Mouse (Mus musculus) erythroblast, adult 5-6 weeks (primary cell): ENCODE measurements around the gene Ints14. TPM values are rescaled to one million over a fixed set of nuclear protein-coding genes. Genes with fewer than 3 reads are reported as not detected.
"Not testable (repeated sequence)": the region's sequence is repeated elsewhere in the genome, so short reads cannot be mapped to it uniquely, and the experiment has no call there.

ENCODE experiments used
- ATAC-seq: replicated peaks from 2 replicates; pipeline ENCODE4 v1.8.0; 2016; ENCODE audit warnings: moderate number of reproducible peaks, mild to moderate bottlenecking, moderate TSS enrichment, inconsistent platforms; ENCODE audit not compliant: poor library complexity, low FRiP score, severe bottlenecking
- total RNA-seq, 2 experiments: library from RNA; stranded (forward) in 1 of 2; stranded (reverse) in 1 of 2; fragments of 150-400 nt in 1 of 2; fragments of 200-764, 138-1000 nt in 1 of 2; gene quantifications; 2 replicates each; pipeline versions ENCODE4 v1.2.3 to v1.2.4; 2015 to 2017; ENCODE audit warnings: low replicate concordance in 2 of 2

Gene Ints14
- total RNA-seq, 2 experiments from 2014 or later, result 7.5 to 10.4 TPM

DNA sequence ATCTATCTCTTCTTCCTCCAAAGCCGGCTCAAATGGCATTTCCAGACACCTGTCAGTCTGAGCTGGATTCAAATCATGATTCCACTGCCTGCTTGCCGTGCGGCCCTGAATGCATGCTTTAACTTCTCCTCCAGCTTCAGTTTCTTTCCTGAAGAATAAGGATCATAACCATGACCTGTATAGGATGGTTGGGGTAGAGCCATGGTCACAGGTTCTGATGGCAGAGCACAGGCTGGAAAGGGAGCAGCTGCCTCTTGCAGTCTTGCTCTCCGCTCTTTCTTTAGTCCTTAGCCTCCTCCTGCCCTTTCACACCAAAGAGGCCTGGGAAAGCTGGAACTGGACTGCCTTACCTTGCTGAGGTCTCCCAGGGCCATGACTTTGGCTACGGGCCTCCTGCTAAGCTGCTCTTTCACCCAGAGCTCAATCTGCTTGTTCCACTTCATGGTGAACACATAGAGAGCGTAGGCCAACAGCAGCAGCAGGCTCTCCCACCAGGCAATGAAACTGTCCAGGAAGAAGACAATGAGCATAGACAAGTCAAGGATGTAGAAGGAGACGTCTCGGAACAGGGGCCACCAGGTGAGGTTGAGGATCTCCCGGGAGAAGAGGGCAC, 13.1 kb upstream of the Ints14 start:
- no peak for ATAC-seq

DNA sequence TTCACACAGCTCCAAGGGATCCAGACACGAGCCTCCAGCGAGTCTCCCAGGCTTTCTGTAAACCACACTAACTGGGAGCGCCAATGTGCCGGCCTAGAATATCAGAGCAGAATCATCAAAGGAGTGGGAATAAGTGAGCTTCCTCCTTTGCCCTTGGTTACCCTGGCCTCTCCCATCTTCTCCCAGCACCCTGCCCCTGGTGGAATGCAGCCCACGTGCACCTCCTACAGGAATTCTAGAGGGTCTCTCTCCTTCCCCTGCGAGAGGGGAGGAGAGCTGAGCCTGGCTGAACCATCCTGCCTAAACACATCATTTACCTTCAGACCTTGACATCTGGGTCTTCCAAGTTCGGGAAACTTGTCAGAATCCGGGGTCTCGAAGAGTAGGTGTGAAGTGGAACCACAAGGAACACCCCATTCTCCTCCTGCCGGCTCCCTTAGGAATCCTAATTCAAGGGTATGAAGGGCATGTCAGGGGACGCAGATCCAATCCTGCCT, 9.5 kb upstream of the Ints14 start, which contains the start of gene Slc24a1:
Gene Slc24a1 (minus strand): TSS at position 447 of the 497 bp plus-strand sequence.
- ATAC-seq, result 0 out of 2 replicates have a peak, but pooled peaks have one; percentile 22

DNA sequence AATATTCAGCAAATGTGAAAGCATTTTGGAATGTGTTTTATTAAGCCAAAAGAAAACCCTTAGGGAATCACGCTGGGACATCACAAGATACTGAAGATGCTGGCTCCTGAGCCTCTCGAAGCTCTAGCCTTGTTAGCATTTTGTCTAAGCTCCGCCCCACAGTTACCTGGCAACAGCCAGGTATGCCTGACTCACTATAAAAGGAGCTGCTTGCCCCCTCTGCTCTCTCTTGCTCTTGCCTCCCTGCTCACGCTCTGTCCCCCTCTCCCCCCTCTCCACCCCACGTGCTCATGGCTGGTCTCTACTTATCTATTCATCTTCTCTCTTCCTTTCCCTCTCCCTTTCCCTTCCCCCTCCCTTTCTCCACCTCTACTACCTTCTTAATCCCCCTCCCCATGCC, 8.7 kb upstream of the Ints14 start:
- no peak for ATAC-seq

DNA sequence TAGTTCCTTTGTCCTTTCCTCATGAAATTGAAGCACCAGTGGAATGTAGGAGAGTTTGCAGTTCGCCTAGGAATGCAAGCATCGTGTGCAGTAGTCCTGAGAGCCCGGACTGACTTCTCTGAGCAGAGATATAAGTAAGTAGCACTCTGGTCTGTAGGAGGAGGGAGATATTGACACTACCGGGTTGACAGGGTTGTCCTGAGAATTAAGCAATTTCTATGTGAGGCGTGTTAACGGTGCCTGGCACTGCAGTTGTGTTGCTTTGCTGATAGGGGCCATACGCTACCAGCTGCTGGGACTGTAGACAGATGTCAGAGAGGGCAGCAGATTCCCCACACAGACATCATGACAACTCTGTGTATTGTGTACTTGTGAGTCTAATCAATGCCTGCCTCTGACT, 7.5 kb upstream of the Ints14 start:
- no peak for ATAC-seq

DNA sequence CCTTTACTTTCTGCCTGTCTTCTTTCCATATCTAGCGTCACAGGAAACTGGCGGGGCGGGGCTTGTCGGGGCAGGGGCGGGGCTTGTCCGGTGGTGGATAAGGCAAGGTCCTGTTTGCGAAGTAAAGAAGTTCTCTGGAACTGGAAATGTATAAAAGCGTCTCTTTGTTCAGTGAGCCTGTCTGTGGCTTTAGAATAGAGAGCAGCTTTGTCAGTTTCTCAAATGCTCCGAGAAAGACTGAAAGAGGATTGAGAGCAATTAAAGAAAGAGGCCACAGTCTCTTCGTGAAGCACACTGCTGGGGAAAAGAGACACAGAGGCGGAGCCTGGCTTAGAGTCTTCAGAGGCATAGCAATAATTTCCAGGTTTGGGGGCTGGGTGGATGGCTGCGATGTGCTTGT, 4.4 kb upstream of the Ints14 start:
- ATAC-seq, result no peak

DNA sequence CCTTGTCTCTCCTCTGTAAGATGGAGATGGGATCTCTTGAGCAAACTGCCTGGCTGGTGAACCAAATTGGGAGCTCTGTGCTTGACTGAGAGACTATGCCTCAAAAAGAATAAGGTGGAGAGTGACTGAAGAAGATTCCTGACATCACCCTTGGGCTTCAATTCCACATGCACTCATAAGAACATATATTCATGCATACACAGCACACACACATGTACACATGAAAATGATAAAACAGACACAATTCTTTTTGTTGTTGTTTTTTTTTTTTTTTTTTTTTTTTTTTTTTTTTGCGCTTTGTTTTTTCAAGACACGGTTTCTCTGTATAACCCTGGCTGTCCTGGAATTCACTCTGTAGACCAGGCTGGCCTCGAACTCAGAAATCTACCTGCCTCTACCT, 3.4 kb upstream of the Ints14 start:
- ATAC-seq, result no peak

DNA sequence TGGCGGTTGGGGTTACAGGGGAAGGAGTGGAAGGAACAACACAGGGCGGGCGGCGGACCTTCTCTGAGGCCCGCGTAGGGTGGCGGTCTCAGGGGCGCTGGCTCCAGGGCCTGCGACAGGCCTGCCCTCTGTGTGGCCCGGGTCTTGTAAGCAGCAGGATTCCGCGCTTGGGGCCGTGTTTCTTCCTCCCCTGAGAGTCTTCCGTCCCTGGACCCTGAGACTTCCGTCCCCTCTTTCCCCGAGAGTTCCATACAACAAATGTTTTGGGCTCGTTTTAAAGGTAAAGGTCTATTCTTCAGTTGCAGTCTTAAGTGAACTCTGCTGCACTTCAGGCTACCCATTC, 244 bp downstream of the Ints14 start:
- peak; percentile 22; the same call in 1 of the 2 replicates for ATAC-seq

DNA sequence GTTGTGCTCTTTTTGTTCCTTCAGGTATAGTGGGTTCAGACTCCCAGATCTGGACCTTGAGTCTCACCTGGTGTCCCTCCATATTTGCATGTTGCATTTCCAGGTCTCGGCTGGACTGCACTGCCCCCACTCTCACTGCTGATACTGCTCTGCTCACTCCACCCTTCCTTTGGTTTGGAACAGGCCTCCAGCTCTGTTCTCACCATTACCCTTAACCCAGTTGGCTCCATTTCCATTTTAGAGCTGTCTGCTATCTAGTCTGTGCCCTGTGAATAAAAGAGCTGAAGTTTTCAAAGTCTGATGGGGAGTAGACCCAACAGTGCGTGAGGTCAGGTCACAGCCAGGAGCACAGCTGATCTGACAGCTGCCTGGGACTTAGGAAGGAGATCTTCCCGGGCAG, 19.8 kb downstream of the Ints14 start:
- ATAC-seq, result no peak

DNA sequence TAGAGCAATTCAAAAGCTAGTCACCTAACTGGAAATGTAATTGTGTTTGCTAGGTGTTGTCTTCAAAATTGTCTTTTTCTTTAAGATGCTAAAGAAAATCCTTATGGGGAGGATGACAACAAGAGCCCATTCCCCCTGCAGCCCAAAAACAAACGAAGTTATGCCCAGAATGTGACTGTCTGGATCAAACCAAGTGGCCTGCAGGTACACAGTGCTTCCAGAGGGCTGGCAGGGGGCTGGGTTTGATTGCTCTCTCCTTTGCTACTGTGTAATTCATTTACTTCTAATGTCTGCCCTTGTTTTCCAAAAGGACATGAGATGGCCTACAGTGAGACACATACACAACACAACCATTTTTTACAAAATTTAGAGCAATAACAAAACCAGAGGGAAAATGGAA, 21.2 kb downstream of the Ints14 start:
- ATAC-seq, result no peak

DNA sequence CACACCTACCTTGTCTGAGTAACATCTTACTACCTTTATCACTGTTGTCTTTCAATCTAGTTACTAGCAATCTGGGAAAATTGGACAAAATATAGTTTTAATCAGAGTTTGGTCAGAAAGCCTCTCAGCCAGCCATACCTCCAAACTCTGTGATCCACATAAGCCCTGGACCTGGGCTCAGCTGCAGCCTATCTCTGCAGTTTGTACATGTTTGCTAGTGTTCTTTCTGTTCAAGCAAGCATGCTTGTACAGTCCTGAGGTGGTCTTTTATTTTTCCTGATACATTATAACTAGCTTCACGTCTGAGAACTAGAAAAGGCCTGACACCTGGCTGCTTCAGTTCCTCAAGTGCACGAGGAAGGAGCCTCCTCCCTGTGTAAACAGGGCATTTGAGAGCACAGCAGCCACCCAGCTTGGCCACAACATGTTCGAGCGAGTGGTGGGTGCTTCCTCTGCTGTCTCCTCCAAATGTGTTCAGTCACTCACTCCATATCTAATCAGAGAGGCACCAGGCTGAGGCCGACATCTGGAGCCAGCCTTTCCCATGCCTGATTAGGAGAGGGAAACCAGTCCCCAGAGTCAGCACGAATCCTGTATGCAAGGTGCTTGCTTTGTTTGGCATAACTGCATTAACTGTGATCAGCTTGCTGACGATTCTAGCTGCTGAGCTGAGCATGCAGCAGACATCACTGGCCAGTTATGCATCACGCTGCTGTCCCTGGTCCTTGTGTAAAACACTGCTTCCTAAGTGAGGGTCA, 24.5 kb downstream of the Ints14 start:
- peak; percentile 78 for ATAC-seq

DNA sequence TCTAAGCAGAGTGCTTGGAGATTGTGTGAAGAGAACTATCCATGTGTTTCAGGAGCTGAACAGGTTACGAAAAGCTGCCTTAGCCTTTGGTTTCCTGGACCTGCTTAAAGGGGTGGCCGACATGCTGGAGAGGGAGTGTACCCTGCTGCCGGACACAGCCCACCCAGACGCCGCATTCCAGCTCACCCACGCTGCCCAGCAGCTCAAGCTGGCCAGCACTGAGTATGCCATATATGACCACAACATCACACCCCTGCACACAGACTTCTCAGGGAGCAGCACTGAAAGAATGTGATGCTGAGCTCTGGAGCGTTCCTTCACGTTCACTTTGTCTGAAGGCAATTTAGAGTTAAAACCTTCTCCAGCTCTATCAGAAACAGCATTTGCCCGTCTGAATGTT, 25.1 kb downstream of the Ints14 start:
- no peak for ATAC-seq

DNA sequence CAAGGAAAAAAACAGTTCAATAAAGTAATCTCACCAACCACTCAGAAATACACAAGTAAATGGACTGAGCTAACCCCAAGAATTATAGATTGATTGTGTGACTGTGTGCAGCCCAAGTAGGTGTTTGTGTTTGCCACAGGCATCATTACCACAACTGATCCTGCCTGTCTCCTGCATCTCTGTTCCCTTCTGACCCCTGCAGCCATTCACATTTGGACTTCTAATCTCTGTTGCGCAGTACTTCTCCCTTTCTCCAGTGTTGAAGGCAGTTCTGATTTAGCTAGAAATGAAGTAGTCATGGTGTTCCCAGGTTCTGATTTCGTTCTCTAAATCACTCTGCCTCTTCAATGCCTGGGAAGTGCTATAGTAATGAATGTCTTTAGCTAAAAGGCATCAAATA, 26.9 kb downstream of the Ints14 start:
- ATAC-seq, result no peak

DNA sequence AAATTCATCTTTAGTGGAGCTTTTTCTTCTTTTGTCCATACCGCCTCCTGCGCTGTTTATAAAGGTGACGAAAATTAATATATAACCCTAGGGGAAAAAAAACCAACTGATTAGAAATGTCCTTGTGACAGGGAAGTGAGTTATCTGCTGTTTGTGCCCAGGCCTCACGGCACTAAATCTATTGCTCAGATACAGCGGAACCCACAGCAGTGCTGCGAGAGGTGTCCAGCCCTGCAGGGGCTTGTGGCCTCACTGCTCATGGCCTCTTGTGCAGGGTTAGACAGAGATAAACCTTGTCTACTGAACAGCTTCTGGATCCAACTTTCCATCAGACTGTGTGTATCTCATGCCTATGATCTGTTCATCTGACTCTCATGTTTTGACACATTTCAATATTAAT, 27.7 kb downstream of the Ints14 start:
- ATAC-seq, result no peak

DNA sequence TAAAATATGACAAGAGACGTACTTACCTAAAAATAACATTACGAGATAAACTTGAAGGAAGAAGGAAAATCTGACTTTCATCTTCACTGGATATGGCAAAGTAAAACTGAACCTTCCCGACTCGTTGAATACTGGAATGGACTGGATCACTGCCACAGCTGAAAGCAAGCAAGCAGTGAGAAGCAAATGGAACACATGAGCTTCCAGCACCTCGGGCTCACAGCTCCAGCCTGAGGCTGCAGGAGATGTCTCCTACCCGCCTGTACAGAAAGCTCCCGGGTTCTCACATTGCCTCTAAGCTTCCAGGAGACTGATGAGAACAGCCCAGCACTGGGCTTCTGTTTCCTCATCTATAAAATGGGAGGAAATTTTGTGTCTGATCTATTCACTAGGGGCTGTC, 29.6 kb downstream of the Ints14 start:
- no peak for ATAC-seq

DNA sequence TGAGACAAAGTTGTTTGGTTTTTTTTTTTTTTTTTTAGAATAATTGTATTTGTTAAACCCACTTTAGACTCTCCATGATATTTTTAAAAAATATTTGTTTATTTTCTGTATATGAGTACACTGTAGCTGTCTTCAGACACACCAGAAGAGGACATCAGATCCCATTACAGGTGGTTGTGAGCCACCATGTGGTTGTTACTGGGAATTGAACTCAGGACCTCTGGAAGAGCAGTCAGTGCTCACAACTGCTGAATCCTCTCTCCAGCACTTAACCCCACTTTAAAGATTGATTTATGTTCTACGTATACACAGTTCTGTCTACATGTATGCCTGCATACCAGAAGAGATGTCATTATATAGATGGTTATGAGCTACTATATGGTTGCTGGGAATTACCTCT, 34.8 kb downstream of the Ints14 start:
- ATAC-seq, result not testable (repeated sequence)

DNA sequence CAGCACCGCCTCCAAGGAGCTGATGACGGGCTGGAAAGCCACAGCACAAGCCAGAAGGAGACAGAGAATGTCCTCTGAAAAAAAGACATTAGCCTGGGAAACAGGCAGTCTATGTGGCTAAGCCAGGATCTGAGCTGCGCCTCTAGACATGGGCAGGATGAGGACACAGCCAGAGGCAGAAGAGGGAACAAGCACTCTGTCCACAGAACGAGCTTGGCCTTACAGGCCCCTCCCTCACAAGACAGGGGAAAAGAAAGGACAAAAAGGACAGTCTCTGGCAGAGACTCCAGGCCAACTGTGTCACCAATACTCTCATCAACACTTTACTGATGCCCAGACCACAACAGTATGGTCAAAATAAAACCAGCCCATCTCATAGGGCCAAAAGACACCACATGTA, 40.8 kb downstream of the Ints14 start:
- 0 out of 2 replicates have a peak, but pooled peaks have one; percentile 16 for ATAC-seq

DNA sequence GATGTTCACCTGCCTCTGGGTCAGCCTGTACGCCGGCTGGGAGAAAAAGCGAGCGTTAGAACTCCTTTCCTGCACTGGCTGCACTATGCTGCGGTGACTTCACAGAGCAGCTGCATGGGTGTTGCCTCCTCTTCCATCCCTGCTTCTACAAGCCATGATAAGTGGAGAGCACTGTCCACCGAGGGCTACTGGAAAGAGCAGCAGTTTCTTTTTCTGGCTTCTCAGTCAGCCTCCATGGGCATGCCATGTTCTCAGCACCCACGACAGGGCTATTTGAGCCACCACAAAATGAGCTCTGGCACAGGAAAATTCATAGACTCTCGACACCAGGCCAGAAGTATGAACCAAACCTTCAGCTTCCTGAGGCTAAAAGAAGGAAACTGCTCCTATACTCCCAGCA, 45.0 kb downstream of the Ints14 start:
- ATAC-seq, result no peak

DNA sequence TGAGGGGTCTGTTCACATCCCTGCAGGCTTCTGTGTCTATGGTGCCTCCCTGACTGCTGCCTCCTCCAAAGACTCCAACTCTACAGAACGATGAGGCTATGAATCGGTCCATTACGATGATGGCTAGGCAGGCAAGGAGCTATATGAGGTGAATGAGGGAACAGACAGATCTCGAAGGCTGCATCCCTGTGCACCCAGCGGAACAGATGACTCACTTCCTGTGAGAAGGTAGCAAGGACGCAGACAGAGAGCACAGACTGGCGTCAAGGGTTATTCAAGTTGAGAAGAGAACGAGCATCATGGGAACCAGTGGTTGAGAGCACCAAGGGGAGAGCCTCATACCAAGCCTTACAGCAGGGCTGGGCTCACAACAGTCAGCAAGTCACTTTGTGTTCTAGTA, 49.9 kb downstream of the Ints14 start:
- no peak for ATAC-seq

DNA sequence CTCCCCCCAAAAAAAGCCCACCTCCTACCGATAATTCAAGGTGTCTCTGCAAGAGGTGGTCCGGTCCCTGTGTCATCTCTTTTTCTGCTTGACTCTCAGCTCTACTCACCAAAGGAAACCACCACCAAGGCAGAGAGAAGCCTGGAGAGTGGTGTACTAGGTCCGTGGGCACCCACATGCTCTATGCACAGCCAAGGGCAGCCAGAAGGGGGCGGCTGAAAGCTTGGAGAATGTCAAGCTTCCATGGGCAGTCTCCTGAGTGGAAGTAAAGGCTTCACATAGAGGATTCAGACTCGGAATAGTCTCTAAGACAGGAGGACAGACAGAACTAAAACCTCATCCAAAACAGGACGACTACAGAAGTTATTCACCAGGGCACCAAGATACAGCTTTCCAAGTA, 50.6 kb downstream of the Ints14 start:
- ATAC-seq, result no peak

DNA sequence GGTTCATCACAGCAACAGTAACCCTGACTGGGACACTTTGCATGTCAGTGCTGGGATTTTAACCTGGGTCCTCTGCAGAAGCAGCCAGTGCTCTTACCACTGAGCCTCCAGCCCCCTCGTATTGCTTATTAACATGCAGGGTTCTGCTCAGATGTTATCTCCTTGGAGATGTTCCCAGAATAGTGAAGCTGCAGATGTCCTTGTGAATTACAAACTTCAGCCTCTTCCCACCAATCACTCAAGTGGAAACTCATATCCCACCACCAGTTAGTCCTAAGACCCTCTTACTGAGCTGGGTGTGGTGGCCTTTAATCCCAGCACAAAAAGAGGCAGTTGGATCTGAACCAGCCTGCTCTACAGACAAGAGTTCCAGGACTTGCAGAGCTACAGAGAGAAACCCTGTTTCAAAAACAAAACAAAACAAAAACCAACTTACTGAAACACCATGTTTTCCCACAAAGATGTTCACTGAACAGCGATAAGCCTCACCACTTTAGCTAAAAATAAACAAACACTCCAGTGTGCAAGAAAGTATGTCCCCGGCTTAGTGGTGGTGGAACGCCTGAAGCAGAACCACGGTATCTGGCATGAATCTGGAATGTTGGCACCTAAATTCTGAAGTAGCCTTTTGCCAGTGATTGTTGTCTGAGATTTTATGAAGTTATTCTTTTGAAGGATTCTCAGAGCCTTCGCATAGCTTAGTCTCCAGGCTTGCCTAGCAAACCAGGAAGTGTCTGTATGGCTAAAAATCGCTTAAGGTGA, 54.9 kb downstream of the Ints14 start:
- no peak for ATAC-seq
